Mouse (Mus musculus) embryo, embryonic 11.5 days (tissue): ENCODE results near the gene Psors1c2.
"Not testable (repeated sequence)": the region's sequence is repeated elsewhere in the genome, so short reads cannot be mapped to it uniquely, and the experiment has no call there.

Experiments used
- DNase-seq: peaks from one replicate; pipeline ENCODE4 v3.0.0-alpha.2; 2012; ENCODE audit warnings: low read depth, low spot score

Gene Psors1c2

GRCm38 (mm10) chr17:35532901-35533300 is at the start of gene Psors1c2:
Psors1c2 (plus strand) TSS chr17:35533201.
- DNase-seq: no peak

DNA sequence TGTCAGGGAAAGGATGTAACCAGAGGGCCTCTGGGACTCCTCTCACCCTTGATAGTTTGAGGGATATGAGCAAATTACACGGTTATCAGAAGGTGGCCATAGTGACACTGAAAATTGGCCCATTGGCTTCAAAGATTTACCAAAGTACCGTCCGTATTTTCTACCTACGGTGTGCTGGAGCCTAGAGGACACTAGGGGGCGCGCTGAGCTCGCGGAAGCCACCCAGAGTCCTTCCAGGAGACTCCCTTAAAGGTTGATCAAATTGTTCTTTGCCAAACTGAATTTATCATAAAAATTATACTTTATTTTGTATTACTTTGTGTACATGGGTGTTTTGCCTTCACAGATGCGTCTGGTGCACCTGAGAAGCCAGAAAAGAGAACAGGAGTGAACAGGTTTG is 48.9 kb upstream of the Psors1c2 start:
- peak; percentile 45 for DNase-seq

DNA sequence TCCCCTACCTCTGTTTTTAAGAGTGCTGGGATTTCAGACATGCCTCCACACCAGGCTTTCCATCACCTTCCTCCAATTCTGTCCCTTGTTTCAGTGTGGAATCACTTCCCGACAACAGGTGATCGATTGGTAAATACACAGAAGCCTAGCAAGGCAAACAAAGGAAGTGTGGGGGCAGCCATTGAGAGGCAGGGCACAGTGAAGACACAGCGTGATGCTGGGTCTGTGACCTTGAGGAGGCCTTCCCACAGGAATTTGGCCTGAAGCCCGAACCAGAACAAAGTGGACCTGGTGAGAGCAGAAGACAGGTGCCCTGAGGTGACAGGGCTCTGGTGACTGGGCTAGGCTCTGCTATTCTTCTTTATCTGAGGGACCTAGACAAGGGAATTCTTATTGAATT is 47.3 kb upstream of the Psors1c2 start:
- no peak for DNase-seq

DNA sequence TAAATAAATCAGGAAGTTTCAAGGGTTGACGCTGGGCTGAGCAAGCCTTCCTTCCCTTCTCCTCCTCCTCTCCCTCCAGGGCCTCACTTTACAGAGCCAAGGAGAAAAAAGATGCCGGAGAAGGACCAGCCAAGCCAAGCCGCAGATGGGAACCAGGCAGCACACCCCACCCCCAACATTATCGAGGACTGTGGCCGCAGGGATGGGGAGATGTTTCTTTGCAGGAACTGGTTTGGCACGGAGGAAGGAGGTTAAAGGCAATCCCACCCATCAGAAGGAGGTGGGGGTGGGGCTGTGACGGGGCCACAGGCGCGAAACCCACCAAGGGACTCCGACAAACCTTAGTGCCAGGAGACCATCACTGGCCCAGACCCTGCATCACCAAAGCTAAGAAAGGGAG is 46.3 kb upstream of the Psors1c2 start:
- no peak for DNase-seq

- DNase-seq: no peak
These were observed 45.0 kb upstream of the Psors1c2 start for GRCm38 (mm10) chr17:35488041-35488440.

- DNase-seq: no peak
These were observed 42.7 kb upstream of the Psors1c2 start for GRCm38 (mm10) chr17:35490320-35490719.

DNA sequence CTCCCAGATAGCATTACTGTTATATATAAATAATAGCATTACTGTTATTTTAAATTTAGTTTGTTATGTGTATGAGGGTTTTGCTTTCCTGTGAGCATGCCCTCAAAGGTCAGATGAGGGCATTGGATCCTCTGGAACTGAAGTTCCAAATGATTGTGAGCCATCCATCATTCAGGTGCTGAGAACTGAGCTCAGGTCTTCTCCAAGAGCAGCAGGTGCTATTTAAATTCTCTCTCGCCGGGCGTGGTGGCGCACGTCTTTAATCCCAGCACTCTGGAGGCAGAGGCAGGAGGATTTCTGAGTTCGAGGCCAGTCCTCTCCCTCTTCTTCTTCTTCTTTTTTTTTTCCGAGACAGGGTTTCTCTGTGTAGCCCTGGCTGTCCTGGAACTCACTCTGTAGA is 35.9 kb upstream of the Psors1c2 start:
- no peak for DNase-seq

GRCm38 (mm10) chr17:35502226-35502625 is 30.8 kb upstream of the Psors1c2 start:
- no peak for DNase-seq

GRCm38 (mm10) chr17:35502762-35503161 is 30.2 kb upstream of the Psors1c2 start:
- no peak for DNase-seq

DNA sequence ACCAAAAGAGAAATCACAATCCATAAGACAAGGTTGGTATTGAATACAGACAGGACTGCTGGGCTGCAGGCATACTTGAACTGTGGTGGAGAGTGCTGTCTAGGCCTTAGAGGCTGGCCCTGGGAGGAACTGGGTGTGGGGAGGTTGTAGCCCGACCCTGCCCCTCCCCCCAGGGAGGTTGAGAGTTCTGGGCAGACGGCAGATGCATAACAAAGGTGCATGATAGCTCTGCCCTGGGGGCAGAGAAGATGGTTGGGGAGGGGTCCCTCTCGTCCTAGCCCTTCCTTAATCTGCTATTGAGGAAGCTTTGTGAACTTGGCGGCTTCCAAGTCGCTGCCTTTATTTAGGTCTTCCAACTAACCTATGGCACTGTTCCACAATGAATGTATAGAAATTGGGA is 29.2 kb upstream of the Psors1c2 start:
- no peak for DNase-seq

DNA sequence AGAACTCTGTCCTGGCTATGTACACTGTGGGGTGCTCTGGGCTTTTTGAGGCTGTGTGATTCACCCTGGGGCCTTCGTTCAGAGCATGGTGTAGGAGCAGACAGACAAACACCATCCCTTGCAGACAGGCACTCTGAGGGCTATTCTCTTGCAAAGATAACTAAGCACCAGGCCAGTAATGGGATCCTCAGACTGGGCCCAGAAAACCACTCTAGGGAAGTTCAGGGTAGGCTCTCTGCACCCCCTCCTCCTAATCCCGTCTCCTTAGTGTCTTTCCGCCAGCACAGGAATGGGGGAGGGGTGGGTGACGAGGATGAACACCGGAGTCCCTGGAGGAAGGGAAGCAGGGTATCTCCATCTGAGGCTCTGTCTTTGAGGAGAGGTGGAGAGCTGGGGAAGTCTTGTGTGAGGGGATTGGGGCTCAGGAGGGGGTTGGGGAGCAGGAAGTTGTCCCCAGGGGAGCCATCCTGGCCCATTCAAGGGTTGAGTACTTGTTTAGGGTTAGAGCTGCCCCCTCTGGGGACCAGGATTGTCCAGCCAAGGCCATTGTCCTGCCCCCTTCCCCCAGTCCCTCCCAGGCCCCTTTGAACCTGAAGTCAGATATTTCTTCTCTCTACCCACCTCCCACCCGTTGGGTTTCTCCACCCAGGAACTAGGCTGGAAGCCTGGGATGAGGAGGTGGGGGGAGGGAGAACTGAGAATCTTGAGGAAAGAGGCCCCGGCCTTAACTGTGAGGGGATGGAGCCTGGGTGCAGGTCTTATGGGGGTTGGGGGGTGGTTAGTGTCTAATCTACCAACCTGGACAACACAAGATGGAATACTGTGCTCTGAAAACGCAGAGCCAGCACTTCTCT is 28.1 kb upstream of the Psors1c2 start:
- DNase-seq: no peak

DNA sequence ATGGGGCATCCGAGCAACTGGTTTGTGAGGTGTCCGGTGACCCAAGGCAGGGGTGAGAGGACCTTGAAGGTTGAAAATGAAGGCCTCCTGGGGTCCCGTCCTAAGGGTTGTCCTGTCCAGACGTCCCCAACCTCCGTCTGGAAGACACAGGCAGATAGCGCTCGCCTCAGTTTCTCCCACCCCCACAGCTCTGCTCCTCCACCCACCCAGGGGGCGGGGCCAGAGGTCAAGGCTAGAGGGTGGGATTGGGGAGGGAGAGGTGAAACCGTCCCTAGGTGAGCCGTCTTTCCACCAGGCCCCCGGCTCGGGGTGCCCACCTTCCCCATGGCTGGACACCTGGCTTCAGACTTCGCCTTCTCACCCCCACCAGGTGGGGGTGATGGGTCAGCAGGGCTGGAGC is 27.2 kb upstream of the Psors1c2 start, which contains the start of gene Pou5f1:
Pou5f1 (plus strand) TSS at position 243 of the 400 bp plus-strand sequence.
- DNase-seq: no peak

GRCm38 (mm10) chr17:35506881-35507280 is 26.1 kb upstream of the Psors1c2 start:
- no peak for DNase-seq

- DNase-seq: no peak
These were observed 25.3 kb upstream of the Psors1c2 start for GRCm38 (mm10) chr17:35507556-35508260.

GRCm38 (mm10) chr17:35508279-35508678 is 24.7 kb upstream of the Psors1c2 start:
- DNase-seq: not testable (repeated sequence)

DNA sequence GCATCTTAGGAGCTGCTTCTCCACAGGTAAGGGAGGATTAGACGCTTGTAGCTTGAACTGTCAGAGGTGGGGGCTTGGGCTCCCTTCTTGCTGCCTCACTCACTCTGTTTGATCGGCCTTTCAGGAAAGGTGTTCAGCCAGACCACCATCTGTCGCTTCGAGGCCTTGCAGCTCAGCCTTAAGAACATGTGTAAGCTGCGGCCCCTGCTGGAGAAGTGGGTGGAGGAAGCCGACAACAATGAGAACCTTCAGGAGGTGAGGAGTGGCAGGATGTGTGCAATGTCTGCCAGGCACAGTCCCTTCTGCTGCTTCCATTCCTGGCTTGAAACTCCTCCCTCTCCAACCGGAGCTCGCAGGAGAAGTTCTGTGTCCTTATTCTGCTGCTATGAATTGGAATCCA is 23.7 kb upstream of the Psors1c2 start:
- DNase-seq: peak; percentile 14

DNA sequence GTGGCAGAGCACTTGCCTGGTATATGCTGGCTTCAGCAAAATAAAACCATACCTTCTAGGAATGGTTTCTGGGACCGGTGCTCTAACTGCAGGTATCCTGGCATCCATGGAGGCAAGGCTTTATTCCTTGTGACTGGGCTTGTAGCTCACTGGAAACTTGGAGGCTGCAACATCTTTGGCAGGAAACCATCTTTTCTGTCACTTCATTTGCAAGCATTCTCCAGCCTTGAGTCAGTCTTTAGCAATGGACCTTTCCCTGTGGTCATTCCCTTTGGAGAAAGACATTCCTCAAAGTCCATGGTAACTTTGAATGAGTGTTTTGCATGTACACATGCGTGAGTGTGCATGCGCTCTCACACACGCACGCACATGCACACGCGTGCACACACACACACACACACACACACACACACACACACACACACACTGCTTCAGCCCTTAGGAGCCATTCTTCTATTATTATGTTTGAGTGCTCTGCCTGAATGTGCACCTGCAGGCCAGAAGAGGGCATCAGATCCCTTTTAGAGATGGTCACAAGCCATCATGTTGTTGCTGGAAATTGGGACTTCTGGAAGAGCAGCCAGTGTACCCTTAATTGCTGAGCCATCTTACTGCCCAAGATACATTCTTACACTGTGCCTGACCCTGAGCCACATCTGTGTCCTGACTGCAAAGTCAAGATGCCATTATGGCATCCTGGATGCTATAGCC is 19.9 kb upstream of the Psors1c2 start:
- no peak for DNase-seq

- peak; percentile 54 for DNase-seq
These were observed 19.1 kb upstream of the Psors1c2 start for GRCm38 (mm10) chr17:35513886-35514285.

- no peak for DNase-seq
These were observed 18.2 kb upstream of the Psors1c2 start for GRCm38 (mm10) chr17:35514756-35515155.

GRCm38 (mm10) chr17:35515911-35516640 is 16.9 kb upstream of the Psors1c2 start:
- no peak for DNase-seq
